Comparison of ENCODE assay signal across 16 mouse cellular contexts in the genomic region with DNA sequence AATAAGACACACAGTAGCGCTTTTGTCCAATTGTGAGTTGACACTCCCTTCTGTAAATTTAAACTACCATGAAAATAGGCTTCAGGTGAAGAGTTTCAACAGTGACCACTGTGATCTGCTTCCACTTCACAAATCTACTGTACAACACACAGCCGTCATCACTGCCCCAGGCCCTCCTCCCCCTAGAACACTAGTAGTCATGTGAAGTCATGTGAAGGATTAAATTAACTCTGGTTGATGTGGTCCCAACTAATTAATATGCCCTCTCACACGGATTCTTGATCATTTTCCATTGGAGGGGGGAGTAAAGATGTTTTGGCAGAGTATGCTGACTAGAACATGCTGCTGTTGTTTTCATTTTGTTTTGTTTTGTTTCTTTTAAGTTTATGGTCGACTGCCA.
"Had no signal": no experiment of that assay in that cellular context is flagged by ENCODE, and none has a peak within 500 bp of the region (broad histone marks: within the 10 kb centered on the region; RNA-seq: fewer than 3 reads in every experiment).

No protein-coding gene starts in this region.

- H3K9me3 ChIP-seq: limb, embryonic 10.5 days; liver, embryonic 15.5 days; midbrain, embryonic 10.5 days; neural tube, embryonic 13.5 days; stomach, embryonic 15.5 days had no signal

- H3K4me2 ChIP-seq: liver, embryonic 11.5 days; liver, embryonic 15.5 days; neural tube, embryonic 13.5 days; stomach, embryonic 15.5 days had no signal

- H3K4me1 ChIP-seq: limb, embryonic 10.5 days; liver, embryonic 15.5 days; midbrain, embryonic 10.5 days; neural tube, embryonic 13.5 days; stomach, embryonic 15.5 days had no signal

- H3K36me3 ChIP-seq: limb, embryonic 10.5 days; liver, embryonic 15.5 days; midbrain, embryonic 10.5 days; neural tube, embryonic 13.5 days; stomach, embryonic 15.5 days had no signal

- DNase-seq: kidney, adult 18-20 months; kidney, postnatal 10 days; kidney, postnatal 4 days; lung, adult 2 months; lung, postnatal 10 days; lung, postnatal 4 days; midbrain, embryonic 14.5 days; thymus, adult 2 months; thymus, postnatal 25 days had no signal

- H3K27me3 ChIP-seq: liver, embryonic 15.5 days; neural tube, embryonic 13.5 days; stomach, embryonic 15.5 days had no signal

- H3K9ac ChIP-seq: liver, embryonic 15.5 days; neural tube, embryonic 13.5 days; stomach, embryonic 15.5 days had no signal

- H3K4me3 ChIP-seq: layer of hippocampus, adult 2 months; limb, embryonic 10.5 days; liver, embryonic 15.5 days; midbrain, embryonic 10.5 days; neural tube, embryonic 13.5 days; stomach, embryonic 15.5 days had no signal

- H3K27ac ChIP-seq: layer of hippocampus, adult 2 months; limb, embryonic 10.5 days; liver, embryonic 15.5 days; midbrain, embryonic 10.5 days; neural tube, embryonic 13.5 days; stomach, embryonic 15.5 days had no signal
